Mouse (Mus musculus) bone marrow, adult 2 months (tissue): Measurements from ENCODE around the gene Zbtb21.

Source experiments
- CTCF ChIP-seq: fragments of 200-500 bp; IDR thresholded peaks from 2 replicates; pipeline ENCODE4 v1.5.1; 2011; ENCODE audit warnings: low read length, control low read depth; ENCODE audit not compliant: control insufficient read depth, insufficient read depth
- POLR2A ChIP-seq: fragments of 200-500 bp; IDR thresholded peaks from 2 replicates; pipeline ENCODE4 v1.6.1; 2011; ENCODE audit warnings: low read depth, mild to moderate bottlenecking, control low read depth, low read length, borderline replicate concordance; ENCODE audit not compliant: control insufficient read depth

- no peak for TF ChIP-seq CTCF
- TF ChIP-seq POLR2A = no peak
Observed at GRCm38 (mm10) chr16:97956011-97956410, 6.4 kb downstream of the Zbtb21 start.
